Mouse (Mus musculus) stomach, postnatal 0 days (tissue): ENCODE data around the gene Ralgds. TPM values are rescaled to one million over a fixed set of nuclear protein-coding genes. Genes with fewer than 3 reads are reported as not detected.

Experiments
- ATAC-seq: fragments of 200-750 bp; cut with Nextera tagmentation; 2 replicates; pipeline ENCODE4 v1.8.0; 2017; ENCODE audit not compliant: low FRiP score, low TSS enrichment
- DNase-seq: peaks from one replicate; pipeline ENCODE4 v3.0.0-alpha.2; 2016; ENCODE audit warnings: low spot score
- H3K27ac ChIP-seq: fragments of 300-500 bp; sonication (generic); replicated peaks from 2 replicates; pipeline ENCODE4 v1.5.1; 2014; ENCODE audit warnings: mild to moderate bottlenecking, control low read depth
- H3K27me3 ChIP-seq: fragments of 300-500 bp; sonication (generic); 2 replicates; pipeline ENCODE4 v1.6.1; 2014; ENCODE audit warnings: low read length; ENCODE audit not compliant: control insufficient read depth, insufficient read depth
- H3K36me3 ChIP-seq: fragments of 300-500 bp; sonication (generic); 2 replicates; pipeline ENCODE4 v1.6.1; 2014; ENCODE audit warnings: low read length, mixed read lengths; ENCODE audit not compliant: control insufficient read depth, insufficient read depth
- H3K4me1 ChIP-seq: fragments of 300-500 bp; sonication (generic); replicated peaks from 2 replicates; pipeline ENCODE4 v1.6.1; 2014; ENCODE audit warnings: antibody characterized with exemption; ENCODE audit not compliant: control insufficient read depth, insufficient read depth
- H3K4me2 ChIP-seq: fragments of 300-500 bp; sonication (generic); replicated peaks from 2 replicates; pipeline ENCODE4 v1.6.1; 2014; ENCODE audit warnings: low read depth, mild to moderate bottlenecking, control low read depth, moderate library complexity
- H3K4me3 ChIP-seq: fragments of 300-500 bp; sonication (generic); 2 replicates; pipeline ENCODE4 v1.5.1; 2014; ENCODE audit warnings: low read depth, low read length, control low read depth
- H3K9ac ChIP-seq: fragments of 300-500 bp; sonication (generic); 2 replicates; pipeline ENCODE4 v1.6.1; 2014; ENCODE audit warnings: mild to moderate bottlenecking, low read length, control low read depth, mixed read lengths
- H3K9me3 ChIP-seq: fragments of 300-500 bp; sonication (generic); 2 replicates; pipeline ENCODE4 v1.6.1; 2016; ENCODE audit warnings: low read length; ENCODE audit not compliant: control insufficient read depth
- CTCF ChIP-seq: IDR thresholded peaks from 2 replicates; pipeline ENCODE4 v1.5.1; 2016; ENCODE audit warnings: antibody characterized with exemption, low read depth, mild to moderate bottlenecking, moderate library complexity
- EP300 ChIP-seq: optimal IDR thresholded peaks from 2 replicates; pipeline ENCODE3; 2016; ENCODE audit warnings: antibody characterized with exemption
- WGBS: fragments of 180-500 bp; shearing (Covaris S2); extraction: QIAGEN DNeasy Blood & Tissue Kit; methylation state at CpG from one replicate; pipeline ENCODE4 v1.1.7; 2014; 5-methylcytosine and 5-hydroxymethylcytosine counted together
- polyA plus RNA-seq: library from polyadenylated mRNA; unstranded; fragments of >200 nt; fragmentation: Nextera tagmentation; extraction: Ambion mirVana; gene quantifications from 2 replicates; pipeline ENCODE4 v1.2.1, GENCODE M21; 2015

Gene Ralgds
- polyA plus RNA-seq, 1 experiment from 2014 or later, result 23.9 TPM

GRCm38 (mm10) chr2:28566545-28566944 lies 53.6 kb downstream of the Ralgds start:
- DNase-seq, result no peak

DNA sequence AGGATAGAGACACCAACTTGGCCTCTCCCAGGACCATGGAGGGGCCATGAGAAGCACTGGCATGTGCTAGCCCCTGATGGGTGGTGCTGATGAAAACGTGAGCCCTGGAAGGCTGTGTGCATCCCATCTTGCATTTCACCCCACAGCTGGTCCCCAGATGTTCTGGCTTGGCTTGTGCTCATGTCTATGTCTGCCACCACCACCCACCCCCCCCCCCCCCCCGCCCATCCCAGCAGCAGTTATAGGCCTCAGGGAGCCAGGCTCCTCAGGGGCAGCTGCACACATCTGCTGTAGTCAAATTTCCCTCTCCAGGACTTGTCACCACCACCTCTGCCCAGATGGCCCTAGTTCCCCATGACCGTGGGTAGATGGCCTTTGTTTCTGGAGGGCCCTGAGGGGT lies 57.0 kb downstream of the Ralgds start:
- H3K4me1 ChIP-seq, result no peaks in the 10 kb centered on the region
- no peak overlapping the region for H3K9ac ChIP-seq
- H3K9me3 ChIP-seq, result no peaks in the 10 kb centered on the region
- H3K27me3 ChIP-seq, result no peaks in the 10 kb centered on the region
- 56% methylated on average over 2 of the region's 3 CpGs for WGBS
- no peak; the same call in 1 of the 2 replicates for ATAC-seq
- no peak overlapping the region for H3K4me2 ChIP-seq
- DNase-seq, result no peak
- no peak overlapping the region for H3K27ac ChIP-seq
- peaks cover 24% of the 10 kb centered on the region for H3K36me3 ChIP-seq
- TF ChIP-seq CTCF (no peak), EP300 (no peak)
- H3K4me3 ChIP-seq, result no peak overlapping the region

More at GRCm38 (mm10) chr2:28566545-28566944, 53.6 kb downstream of the Ralgds start:
- H3K4me3 ChIP-seq, result no peak overlapping the region
- peaks cover 16% of the 10 kb centered on the region; the same call in 1 of the 2 replicates for H3K36me3 ChIP-seq
- H3K4me2 ChIP-seq, result no peak overlapping the region
- no peaks in the 10 kb centered on the region for H3K4me1 ChIP-seq
- no peak overlapping the region for H3K27ac ChIP-seq
- H3K27me3 ChIP-seq, result no peaks in the 10 kb centered on the region
- no peak for TF ChIP-seq EP300
- TF ChIP-seq CTCF, result no peak
- H3K9me3 ChIP-seq, result no peaks in the 10 kb centered on the region
- WGBS, result 69% methylated on average over 5 of the region's 5 CpGs
- ATAC-seq, result no peak
- no peak overlapping the region for H3K9ac ChIP-seq

DNA sequence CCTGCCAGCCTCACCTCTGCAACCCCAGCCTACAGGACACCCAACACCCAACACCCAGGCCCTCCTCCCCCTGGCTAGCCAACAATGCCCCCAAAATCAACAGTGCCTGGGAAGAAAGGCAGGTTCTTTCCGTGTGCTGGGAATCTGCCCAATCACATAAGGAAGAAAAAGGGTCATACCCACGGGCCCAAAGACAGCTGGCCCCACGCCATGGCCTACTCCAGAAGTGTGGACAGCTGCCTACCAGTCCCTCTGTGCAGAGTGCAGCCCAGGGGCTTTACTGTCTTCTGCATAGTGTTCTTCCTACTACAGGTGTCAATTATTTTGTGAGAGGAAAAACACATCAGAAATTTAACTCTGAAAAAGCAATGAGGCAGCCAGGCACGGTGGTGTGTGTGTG lies 62.4 kb downstream of the Ralgds start:
- Histone ChIP-seq H3K36me3 (peaks cover 22% of the 10 kb centered on the region), H3K27me3 (no peaks in the 10 kb centered on the region), H3K4me1 (no peaks in the 10 kb centered on the region), H3K9ac (no peak overlapping the region), H3K27ac (no peak overlapping the region), H3K4me3 (no peak overlapping the region), H3K4me2 (no peak overlapping the region), H3K9me3 (no peaks in the 10 kb centered on the region)
- no peak for TF ChIP-seq EP300
- no peak for TF ChIP-seq CTCF
- 64% methylated on average over 4 of the region's 4 CpGs for WGBS
- ATAC-seq (no peak), DNase-seq (no peak)

- Histone ChIP-seq H3K4me3 (no peak overlapping the region), H3K36me3 (peaks cover 21% of the 10 kb centered on the region)
Measured at GRCm38 (mm10) chr2:28576815-28577214, 63.9 kb downstream of the Ralgds start.

DNA sequence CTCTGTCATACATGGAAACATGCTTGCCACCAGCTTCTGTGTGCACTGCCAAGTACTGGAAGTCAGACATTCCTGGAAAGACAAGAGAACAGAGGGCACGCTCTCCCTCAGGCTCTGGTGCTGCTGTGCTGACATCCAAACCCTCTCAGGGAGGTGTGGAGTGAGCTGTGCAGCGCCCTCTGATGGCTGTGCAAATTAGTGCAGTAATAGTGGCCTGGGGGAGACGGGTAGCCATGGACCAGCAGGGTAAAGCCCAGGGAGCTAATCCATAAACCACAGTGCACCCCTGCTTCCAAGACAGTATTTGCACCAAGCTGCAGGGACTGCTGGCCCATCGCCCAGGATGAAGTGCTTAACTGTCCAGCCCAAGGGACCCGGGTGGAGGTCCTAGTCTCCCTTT lies 65.1 kb downstream of the Ralgds start:
- 72% methylated on average over 5 of the region's 5 CpGs for WGBS
- peak; percentile 41 for DNase-seq

More at GRCm38 (mm10) chr2:28576815-28577214, 63.9 kb downstream of the Ralgds start:
- no peak for DNase-seq
- Histone ChIP-seq H3K27me3 (no peaks in the 10 kb centered on the region), H3K9me3 (no peaks in the 10 kb centered on the region), H3K9ac (no peak overlapping the region), H3K4me1 (no peaks in the 10 kb centered on the region), H3K27ac (no peak overlapping the region), H3K4me2 (no peak overlapping the region)
- TF ChIP-seq CTCF, result no peak
- no peak for TF ChIP-seq EP300
- ATAC-seq, result no peak
- 76% methylated on average over 3 of the region's 3 CpGs for WGBS

GRCm38 (mm10) chr2:28582647-28583353 lies 69.9 kb downstream of the Ralgds start:
- peak; percentile 91 for ATAC-seq
- DNase-seq, result peak; percentile 88
- Histone ChIP-seq H3K4me2 (peak overlapping the region; percentile 54), H3K4me1 (no peaks in the 10 kb centered on the region), H3K36me3 (peaks cover 12% of the 10 kb centered on the region; the same call in 1 of the 2 replicates), H3K27me3 (no peaks in the 10 kb centered on the region), H3K9ac (peak overlapping the region; percentile 74), H3K4me3 (peak overlapping the region; percentile 69), H3K27ac (peak overlapping the region; percentile 89), H3K9me3 (no peaks in the 10 kb centered on the region)
- 0% methylated on average over 56 of the region's 56 CpGs for WGBS
- TF ChIP-seq CTCF (peak; percentile 5; the same call in 1 of the 2 replicates), EP300 (no peak)

More for the DNA sequence above, 65.1 kb downstream of the Ralgds start:
- H3K9ac ChIP-seq, result no peak overlapping the region
- peak; percentile 63 for TF ChIP-seq CTCF
- no peak for TF ChIP-seq EP300
- H3K27me3 ChIP-seq, result no peaks in the 10 kb centered on the region
- H3K4me3 ChIP-seq, result no peak overlapping the region
- peaks cover 15% of the 10 kb centered on the region for H3K36me3 ChIP-seq
- H3K9me3 ChIP-seq, result no peaks in the 10 kb centered on the region
- no peak overlapping the region for H3K27ac ChIP-seq
- H3K4me1 ChIP-seq, result no peaks in the 10 kb centered on the region
- H3K4me2 ChIP-seq, result no peak overlapping the region
- ATAC-seq, result no peak
